Mouse (Mus musculus) spleen, embryonic (tissue): ENCODE results near the gene Rev1.
"Not testable (repeated sequence)": the region's sequence is repeated elsewhere in the genome, so short reads cannot be mapped to it uniquely, and the experiment has no call there.

Experiments used
- CTCF ChIA-PET: fragments of 350-600 bp; sonication (Branson Sonifier 250); formaldehyde crosslinking; loops from one replicate; lab custom pipeline; 2022; lab: Charles Lee

The Rev1 gene

DNA sequence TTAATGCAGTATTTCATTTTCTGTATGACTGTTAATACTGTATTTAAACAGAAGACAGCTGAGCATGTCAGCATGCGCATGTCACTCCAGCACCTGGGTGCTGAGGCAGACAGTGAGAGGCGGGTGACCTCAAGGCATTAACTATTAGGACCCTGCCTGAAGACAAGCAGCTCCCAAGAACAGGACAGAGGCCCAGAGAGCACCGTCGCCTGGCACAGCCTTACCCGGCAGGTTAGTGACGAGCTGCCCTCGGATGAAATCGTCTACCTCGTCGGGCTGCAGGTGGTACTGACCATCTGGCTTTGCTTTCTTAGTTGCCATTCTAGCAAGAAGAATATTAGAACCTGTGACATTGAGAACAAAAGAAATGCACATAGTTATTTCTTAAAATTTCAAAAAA is 62.3 kb downstream of the Rev1 start:
- CTCF ChIA-PET, result no interaction called here

- CTCF ChIA-PET, result not testable (repeated sequence)
These were observed 67.4 kb downstream of the Rev1 start for GRCm38 (mm10) chr1:38062156-38062555.

DNA sequence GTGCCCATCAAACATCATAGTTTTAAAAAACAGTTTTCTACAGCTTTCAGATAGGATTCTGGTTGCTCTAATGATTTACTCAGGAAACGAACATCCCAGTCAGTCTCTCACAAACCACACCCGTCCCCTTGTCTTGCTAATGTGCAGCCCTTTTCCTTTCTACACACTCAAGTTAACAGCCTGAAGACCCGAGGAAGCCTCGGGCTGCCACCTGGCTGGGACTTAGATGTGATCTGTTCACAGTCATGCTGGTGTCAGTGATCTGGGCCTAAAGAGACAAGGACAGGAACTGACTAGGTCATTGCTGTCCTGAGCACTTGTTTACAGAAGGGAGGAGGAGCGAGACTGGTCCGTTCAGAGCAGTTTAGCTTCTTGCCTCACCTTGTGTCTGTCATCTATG is 71.2 kb downstream of the Rev1 start:
- CTCF ChIA-PET, result no interaction called here

DNA sequence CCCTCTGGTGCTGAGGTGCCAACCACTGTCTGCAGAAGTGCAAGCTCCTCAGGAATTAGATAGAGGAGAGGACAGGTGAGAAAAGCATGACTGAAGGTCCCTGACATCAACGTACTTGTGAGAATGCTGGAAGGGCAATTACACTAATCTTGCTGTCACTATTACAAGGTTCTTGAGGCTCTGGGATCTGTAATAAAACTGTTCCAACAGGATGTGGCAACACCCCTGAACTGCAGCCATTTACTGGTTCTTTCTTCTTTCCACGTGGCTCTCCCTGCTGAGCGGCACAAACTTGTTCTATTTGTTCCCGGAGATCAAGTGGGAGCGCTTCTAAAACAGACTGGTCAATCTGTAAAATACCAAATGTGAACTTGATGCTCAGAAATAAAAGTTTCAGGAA is 74.4 kb downstream of the Rev1 start:
- CTCF ChIA-PET, result no interaction called here

DNA sequence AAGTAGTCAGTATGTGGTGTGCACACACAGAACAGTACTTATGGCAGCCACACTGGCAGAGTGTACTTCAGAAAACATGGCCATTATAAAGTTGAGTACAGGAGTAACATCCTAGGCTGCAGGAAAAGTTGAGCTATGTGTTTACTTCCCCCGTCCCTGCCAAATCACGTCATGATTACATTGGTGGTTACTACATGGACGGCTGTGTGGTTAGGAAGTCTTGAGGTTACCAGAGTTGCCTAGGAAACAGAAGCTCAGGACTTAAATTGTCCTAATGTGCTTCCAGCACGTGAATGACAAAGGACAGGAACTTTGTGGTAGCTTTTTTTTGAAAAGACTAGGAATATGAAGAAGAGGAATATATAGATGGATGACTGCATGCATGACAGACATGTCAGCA is 80.0 kb downstream of the Rev1 start:
- CTCF ChIA-PET, result no interaction called here

DNA sequence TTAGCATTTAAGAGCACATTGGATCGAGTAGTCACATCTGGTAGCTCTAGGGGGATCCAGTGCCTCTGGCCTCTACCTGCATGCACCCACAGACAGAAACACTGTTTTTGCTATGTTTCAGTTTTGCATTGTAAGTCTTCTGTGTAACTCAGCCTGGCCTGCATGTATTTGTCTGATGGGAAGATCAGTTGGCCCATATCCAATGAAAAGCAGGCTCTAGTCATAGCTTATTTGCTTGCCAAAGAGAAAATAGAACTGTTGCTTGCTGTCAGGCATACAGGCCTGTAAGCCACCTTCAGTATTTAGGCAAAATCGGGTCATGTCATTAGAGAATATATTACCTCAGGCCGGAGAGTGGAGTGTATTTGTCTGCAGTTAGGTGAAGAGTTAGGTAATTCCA is 81.5 kb downstream of the Rev1 start:
- CTCF ChIA-PET, result no interaction called here

- CTCF ChIA-PET, result no interaction called here
These were observed 90.7 kb downstream of the Rev1 start for GRCm38 (mm10) chr1:38038898-38039297.

DNA sequence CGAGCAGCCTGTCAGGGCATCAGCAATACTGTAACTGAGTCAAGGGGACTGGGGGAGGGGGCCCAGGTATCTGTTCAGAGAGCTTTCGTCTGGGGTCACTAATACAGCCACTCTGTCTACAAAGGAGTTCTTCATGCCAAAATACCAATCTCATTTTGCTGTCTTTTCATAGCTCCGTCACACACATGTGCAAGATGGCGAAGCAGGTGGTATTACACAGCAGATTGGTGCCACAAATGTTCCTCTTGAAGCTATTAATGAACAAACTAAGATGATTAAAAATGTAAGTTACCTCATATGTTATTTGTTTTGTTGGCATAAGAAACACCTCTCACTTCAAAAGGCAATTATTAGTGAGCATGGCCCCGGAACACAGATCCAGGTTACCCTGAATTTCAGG is 92.2 kb downstream of the Rev1 start:
- CTCF ChIA-PET, result no interaction called here

GRCm38 (mm10) chr1:38035521-38035920 is 94.1 kb downstream of the Rev1 start:
- CTCF ChIA-PET, result no interaction called here

GRCm38 (mm10) chr1:38031391-38031790 is 98.2 kb downstream of the Rev1 start:
- CTCF ChIA-PET, result no interaction called here

- CTCF ChIA-PET, result no interaction called here
These were observed 102.3 kb downstream of the Rev1 start for GRCm38 (mm10) chr1:38027301-38027700.

GRCm38 (mm10) chr1:38014551-38015203 is 114.9 kb downstream of the Rev1 start:
- CTCF ChIA-PET, result no interaction called here

DNA sequence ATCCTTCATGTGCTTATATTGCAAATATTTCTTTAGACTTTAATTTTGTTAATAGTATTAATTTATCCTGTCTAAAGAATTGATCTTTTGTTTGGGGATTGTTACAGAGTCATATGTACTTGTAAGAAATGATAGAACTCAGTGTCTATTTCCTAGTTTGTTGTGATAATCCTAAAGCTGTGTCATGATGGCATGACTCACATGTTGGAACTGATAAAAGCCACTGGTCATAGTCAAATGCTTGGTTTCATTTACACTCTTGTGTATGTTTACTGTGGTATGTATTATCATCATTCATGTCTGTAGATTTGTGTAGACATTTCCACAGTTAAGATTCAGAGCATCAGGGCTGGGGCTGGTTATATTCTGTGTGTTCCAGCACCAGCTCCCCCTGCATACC is 117.1 kb downstream of the Rev1 start:
- CTCF ChIA-PET, result no interaction called here

DNA sequence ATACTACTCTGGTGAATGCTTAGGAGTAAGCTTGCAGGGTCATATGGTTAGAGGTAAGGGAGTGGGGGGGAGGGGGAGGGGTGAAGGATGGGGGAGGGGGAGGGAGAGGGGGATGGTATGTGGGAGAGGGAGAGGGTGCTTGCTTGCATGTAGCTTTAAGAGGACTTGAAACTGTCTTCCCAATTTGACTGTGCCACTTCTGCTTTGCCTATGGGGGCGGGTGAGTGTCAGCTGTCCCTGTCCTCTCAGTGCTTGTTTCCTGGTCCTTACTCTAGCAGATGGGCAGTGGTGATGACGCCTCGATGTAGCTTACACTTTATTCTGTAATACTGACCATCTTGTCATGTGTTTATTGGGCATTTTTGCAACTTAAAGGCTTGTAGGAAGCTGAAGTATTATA is 117.5 kb downstream of the Rev1 start:
- CTCF ChIA-PET, result no interaction called here

- CTCF ChIA-PET, result no interaction called here
These were observed 118.0 kb downstream of the Rev1 start for GRCm38 (mm10) chr1:38011647-38012046.

DNA sequence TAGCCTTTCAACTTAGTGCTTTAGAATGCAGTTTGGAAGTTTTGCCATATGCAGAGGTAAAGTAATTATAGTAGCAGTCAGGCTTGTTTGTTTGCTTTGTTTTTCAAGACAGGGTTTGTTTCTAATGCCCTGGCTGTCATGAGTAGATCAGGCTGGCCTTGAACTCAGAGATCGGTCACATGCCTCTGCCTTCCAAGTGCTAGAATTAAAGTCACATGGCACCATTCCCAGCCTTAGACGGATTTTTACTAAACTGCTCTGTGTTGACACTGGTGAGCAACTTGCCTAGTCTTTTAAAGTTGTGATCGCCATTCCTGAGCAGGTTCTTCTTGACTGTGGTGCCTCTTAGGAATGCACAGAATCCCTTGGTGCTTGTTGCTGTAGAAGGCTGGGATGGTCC is 122.9 kb downstream of the Rev1 start:
- CTCF ChIA-PET, result no interaction called here

- CTCF ChIA-PET, result no interaction called here
These were observed 126.6 kb downstream of the Rev1 start for GRCm38 (mm10) chr1:38003046-38003445.
